Mouse (Mus musculus) kidney, postnatal 25 days (tissue): Measurements from ENCODE around the gene Tgm5.
"Not testable (repeated sequence)": the region's sequence is repeated elsewhere in the genome, so short reads cannot be mapped to it uniquely, and the experiment has no call there.

Source experiments
- DNase-seq, 2 experiments: peaks; one replicate each; pipeline ENCODE4 v3.0.0; 2021; ENCODE audit warnings: mixed read lengths in 2 of 2

Tgm5 gene

GRCm38 (mm10) chr2:121085480-121086185, at the start of gene Tgm5:
TSS of gene Tgm5 (minus strand) at chr2:121085841.
- peak in 1 of 2 experiments; percentile 28 for DNase-seq

- no peak for DNase-seq
These were observed 47.2 kb upstream of the Tgm5 start for GRCm38 (mm10) chr2:121132822-121133221.

- DNase-seq: no peak
These were observed 43.4 kb upstream of the Tgm5 start for GRCm38 (mm10) chr2:121128865-121129620.

GRCm38 (mm10) chr2:121127536-121127935, 41.9 kb upstream of the Tgm5 start:
- peak; percentile 28 to 47 for DNase-seq

- not testable (repeated sequence) for DNase-seq
These were observed 40.7 kb upstream of the Tgm5 start for GRCm38 (mm10) chr2:121126302-121126701.

GRCm38 (mm10) chr2:121119260-121119659, 33.6 kb upstream of the Tgm5 start:
- no peak for DNase-seq

- no peak for DNase-seq
These were observed 29.8 kb upstream of the Tgm5 start for GRCm38 (mm10) chr2:121115418-121115817.

- no peak for DNase-seq
These were observed 24.1 kb upstream of the Tgm5 start, which contains the start of gene Tgm7 for GRCm38 (mm10) chr2:121109695-121110094. TSS of gene Tgm7 (minus strand) at chr2:121109795.

GRCm38 (mm10) chr2:121105940-121106339, 20.3 kb upstream of the Tgm5 start:
- no peak for DNase-seq

- peak; percentile 71 to 88 for DNase-seq
These were observed 16.4 kb upstream of the Tgm5 start for GRCm38 (mm10) chr2:121102051-121102450.

- no peak for DNase-seq
These were observed 4.1 kb upstream of the Tgm5 start for GRCm38 (mm10) chr2:121089751-121090150.

GRCm38 (mm10) chr2:121088507-121088906, 2.9 kb upstream of the Tgm5 start:
- DNase-seq: no peak

- DNase-seq: no peak
These were observed 3.0 kb downstream of the Tgm5 start for GRCm38 (mm10) chr2:121082626-121083025.

- DNase-seq: no peak
These were observed 10.9 kb downstream of the Tgm5 start for GRCm38 (mm10) chr2:121074747-121075146.

GRCm38 (mm10) chr2:121071871-121072270, 13.8 kb downstream of the Tgm5 start:
- no peak for DNase-seq

GRCm38 (mm10) chr2:121069506-121069905, 16.1 kb downstream of the Tgm5 start:
- no peak for DNase-seq

GRCm38 (mm10) chr2:121067116-121067515, 18.5 kb downstream of the Tgm5 start:
- no peak for DNase-seq

- no peak for DNase-seq
These were observed 24.3 kb downstream of the Tgm5 start for GRCm38 (mm10) chr2:121061315-121061714.

GRCm38 (mm10) chr2:121057997-121058396, 27.6 kb downstream of the Tgm5 start:
- DNase-seq: no peak

- DNase-seq: no peak
These were observed 29.7 kb downstream of the Tgm5 start for GRCm38 (mm10) chr2:121055915-121056314.

- DNase-seq: no peak
These were observed 31.6 kb downstream of the Tgm5 start for GRCm38 (mm10) chr2:121054060-121054459.

- DNase-seq: no peak
These were observed 33.5 kb downstream of the Tgm5 start for GRCm38 (mm10) chr2:121052176-121052575.

- DNase-seq: no peak
These were observed 40.0 kb downstream of the Tgm5 start for GRCm38 (mm10) chr2:121045653-121046052.

- peak; percentile 47 to 63 for DNase-seq
These were observed 44.5 kb downstream of the Tgm5 start for GRCm38 (mm10) chr2:121041098-121041497.
